Comparison of ENCODE assay signal across 28 mouse cellular contexts in the genomic region with DNA sequence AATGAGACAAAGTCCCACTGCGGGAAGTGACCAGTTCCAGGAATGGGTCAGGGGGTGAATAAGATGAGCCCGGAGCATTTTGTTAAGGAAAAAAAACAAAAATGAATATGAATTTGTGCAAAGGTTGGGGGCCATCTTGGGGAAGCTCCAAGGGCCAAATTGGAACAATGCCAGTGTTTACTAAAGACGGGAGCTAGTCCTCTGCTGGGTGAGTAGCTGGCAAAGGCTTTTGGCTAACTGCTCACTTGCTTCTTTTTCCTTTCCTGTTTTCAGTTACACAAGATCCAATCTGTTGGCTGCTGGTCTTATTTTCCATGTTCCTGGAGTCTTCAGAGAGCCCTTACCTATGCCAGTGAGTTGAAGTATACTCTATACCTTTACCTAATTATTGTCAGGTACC.
DNase-seq lines count a peak whose midpoint lies in the region; ATAC-seq and TF ChIP-seq lines count a peak whose summit lies in the region.
"Had no signal": no experiment of that assay in that cellular context is flagged by ENCODE, and none has a peak within 500 bp of the region (broad histone marks: within the 10 kb centered on the region; RNA-seq: fewer than 3 reads in every experiment).

No protein-coding gene starts in this region.

- TF ChIP-seq CTCF in kidney, adult 2 months (conservative IDR thresholded peaks at IDR 0.05; ENCODE audit: insufficient read depth, insufficient read length, low read depth, low read length): no peak
- no peak for TF ChIP-seq CTCF in lung, postnatal 0 days (IDR thresholded peaks at IDR 0.05)

- WGBS in kidney, adult 2 months: 71% methylated on average over 3 of the region's 3 CpGs
- 44% methylated on average over 3 of the region's 3 CpGs for WGBS in lung, postnatal 0 days

- TF ChIP-seq EP300 in lung, postnatal 0 days (IDR thresholded peaks at IDR 0.05): no peak

- H3K4me3 ChIP-seq in kidney, adult 2 months (ENCODE audit: insufficient read depth, low read depth, low read length): no peak overlapping the region
- no peak overlapping the region for H3K4me3 ChIP-seq in lung, postnatal 0 days (ENCODE audit: low read depth, low read length)
- H3K4me3 ChIP-seq: embryonic facial prominence, embryonic 10.5 days; embryonic facial prominence, embryonic 13.5 days; erythroblast, embryonic 14.5 days; forebrain, embryonic 12.5 days; forebrain, embryonic 15.5 days; heart, embryonic 10.5 days; heart, embryonic 13.5 days had no signal

- no peak for ATAC-seq in lung, postnatal 0 days
- ATAC-seq: forebrain, embryonic 15.5 days; hindbrain, postnatal 0 days; inflammation-experienced regulatory T-cells, adult 6 months; Patski had no signal

- H3K9ac ChIP-seq in lung, postnatal 0 days (replicated peaks; ENCODE audit: low read depth): no peak overlapping the region
- H3K9ac ChIP-seq: embryonic facial prominence, embryonic 13.5 days; forebrain, embryonic 12.5 days; forebrain, embryonic 15.5 days; heart, embryonic 13.5 days; hindbrain, embryonic 14.5 days had no signal

- no peak overlapping the region for H3K27ac ChIP-seq in kidney, adult 2 months (ENCODE audit: insufficient read depth, low read depth, low read length)
- H3K27ac ChIP-seq in lung, postnatal 0 days (ENCODE audit: low read length): no peak overlapping the region
- H3K27ac ChIP-seq: embryonic facial prominence, embryonic 10.5 days; embryonic facial prominence, embryonic 13.5 days; forebrain, embryonic 12.5 days; forebrain, embryonic 15.5 days; heart, embryonic 10.5 days; heart, embryonic 13.5 days; hindbrain, embryonic 14.5 days; hindbrain, postnatal 0 days had no signal

- H3K9me3 ChIP-seq in lung, postnatal 0 days (ENCODE audit: low read length): no peaks in the 10 kb centered on the region
- H3K9me3 ChIP-seq: embryonic facial prominence, embryonic 10.5 days; embryonic facial prominence, embryonic 13.5 days; forebrain, embryonic 15.5 days; heart, embryonic 10.5 days; heart, embryonic 13.5 days had no signal

- H3K4me2 ChIP-seq in lung, postnatal 0 days (replicated peaks; ENCODE audit: low read depth, low read length): no peak overlapping the region
- H3K4me2 ChIP-seq: embryonic facial prominence, embryonic 13.5 days; forebrain, embryonic 12.5 days; forebrain, embryonic 15.5 days; heart, embryonic 13.5 days; hindbrain, embryonic 14.5 days had no signal

- H3K36me3 ChIP-seq in kidney, adult 2 months (ENCODE audit: control insufficient read depth, insufficient read depth, low read length): no peaks in the 10 kb centered on the region
- H3K36me3 ChIP-seq in lung, postnatal 0 days (ENCODE audit: insufficient read depth, low read length): no peaks in the 10 kb centered on the region
- H3K36me3 ChIP-seq: embryonic facial prominence, embryonic 10.5 days; embryonic facial prominence, embryonic 13.5 days; forebrain, embryonic 12.5 days; forebrain, embryonic 15.5 days; heart, embryonic 10.5 days; heart, embryonic 13.5 days had no signal

- no peaks in the 10 kb centered on the region for H3K27me3 ChIP-seq in kidney, adult 2 months (replicated peaks; ENCODE audit: control insufficient read depth, insufficient read depth, low read length)
- no peaks in the 10 kb centered on the region for H3K27me3 ChIP-seq in lung, postnatal 0 days (replicated peaks; ENCODE audit: insufficient read depth, low read length)
- H3K27me3 ChIP-seq: embryonic facial prominence, embryonic 13.5 days; forebrain, embryonic 12.5 days; forebrain, embryonic 15.5 days had no signal

- H3K4me1 ChIP-seq in kidney, adult 2 months (ENCODE audit: control insufficient read depth, insufficient read depth, low read length): no peaks in the 10 kb centered on the region
- H3K4me1 ChIP-seq in lung, postnatal 0 days (ENCODE audit: insufficient read depth, low read depth, low read length): no peaks in the 10 kb centered on the region
- H3K4me1 ChIP-seq: embryonic facial prominence, embryonic 10.5 days; forebrain, embryonic 12.5 days; forebrain, embryonic 15.5 days; heart, embryonic 10.5 days had no signal

- peak; percentile 27 for DNase-seq in adrenal gland, postnatal 10 days
- DNase-seq in adrenal gland, postnatal 36 days: no peak
- DNase-seq in kidney, adult 2 months: peak; percentile 4
- no peak for DNase-seq in kidney, adult 9 months
- peak; percentile 55 for DNase-seq in lung, postnatal 0 days (ENCODE audit: low spot score)
- no peak for DNase-seq in lung, postnatal 4 days
- peak; percentile 27 for DNase-seq in NIH3T3 (ENCODE audit: low read depth)
- DNase-seq in layer of hippocampus, adult 9-11 months: no peak
- DNase-seq: adrenal gland, adult 2 months; adrenal gland, postnatal 25 days; cerebellum, adult 2 months; cerebellum, adult 9-11 months; cerebellum, postnatal 36 days; embryo, embryonic 11 days; gastrocnemius, postnatal 14 days; heart, postnatal 14 days; heart, postnatal 4 days had no signal

- no peak for TF ChIP-seq POLR2A in kidney, adult 2 months (IDR thresholded peaks at IDR 0.05; ENCODE audit: low read depth, low read length)

Comparison
In these comparisons a context has a peak if more than half of its experiments do, and no peak if none do; other contexts are left out.
1. DNase-seq: peak in adrenal gland, postnatal 10 days (single experiment), kidney, adult 2 months (single experiment), lung, postnatal 0 days (single experiment) and NIH3T3 (single experiment); none in adrenal gland, postnatal 36 days (0 of 2), kidney, adult 9 months (single experiment), lung, postnatal 4 days (0 of 2) and layer of hippocampus, adult 9-11 months (single experiment).